Mouse (Mus musculus): Measurements from ENCODE around the gene Amd1. TPM values are rescaled to one million over a fixed set of nuclear protein-coding genes. Genes with fewer than 3 reads are reported as not detected.
A peak's percentile ranks its signal among the peaks of the same experiment; 100 is the strongest.

Gene Amd1
- polyA plus RNA-seq (2012; ENCODE audit: insufficient read depth, insufficient read length, missing spikeins), result 40.0 and 44.2 TPM in 2 replicates

GRCm38 (mm10) chr10:40302140-40302985 is at the start of gene Amd1:
Gene Amd1 (minus strand): TSS chr10:40302186.
- TF ChIP-seq CTCF (IDR thresholded peaks at IDR 0.05; ENCODE audit: low read depth, low read length) (no peak), POLR2A (IDR thresholded peaks at IDR 0.05; ENCODE audit: borderline replicate concordance, low read depth, low read length) (no peak)
- H3K4me3 ChIP-seq (ENCODE audit: insufficient read depth, low read length), result peak within 1 kb of the TSS; percentile 72
- peaks cover 11% of the 10 kb centered on the region for H3K4me1 ChIP-seq (ENCODE audit: control insufficient read depth, insufficient read depth, low read length)
- peak within 1 kb of the TSS; percentile 72 for H3K27ac ChIP-seq (ENCODE audit: insufficient read depth, low read depth, low read length)

- Histone ChIP-seq H3K4me3 (ENCODE audit: insufficient read depth, low read length) (no peak overlapping the region), H3K4me1 (ENCODE audit: control insufficient read depth, insufficient read depth, low read length) (peaks cover 23% of the 10 kb centered on the region)
- no peak for TF ChIP-seq CTCF (IDR thresholded peaks at IDR 0.05; ENCODE audit: low read depth, low read length)
- TF ChIP-seq POLR2A (IDR thresholded peaks at IDR 0.05; ENCODE audit: borderline replicate concordance, low read depth, low read length), result no peak
Measured at GRCm38 (mm10) chr10:40351156-40351555, 49.2 kb upstream of the Amd1 start.

GRCm38 (mm10) chr10:40350245-40350932 is 48.4 kb upstream of the Amd1 start:
- Histone ChIP-seq H3K4me1 (ENCODE audit: control insufficient read depth, insufficient read depth, low read length) (peaks cover 21% of the 10 kb centered on the region), H3K27ac (ENCODE audit: insufficient read depth, low read depth, low read length) (0 out of 2 replicates have a peak overlapping the region, but pooled peaks have one; percentile 73), H3K4me3 (ENCODE audit: insufficient read depth, low read length) (peak overlapping the region; percentile 93)
- TF ChIP-seq POLR2A (IDR thresholded peaks at IDR 0.05; ENCODE audit: borderline replicate concordance, low read depth, low read length) (no peak), CTCF (IDR thresholded peaks at IDR 0.05; ENCODE audit: low read depth, low read length) (no peak)

More at GRCm38 (mm10) chr10:40351156-40351555, 49.2 kb upstream of the Amd1 start:
- no peak overlapping the region for H3K27ac ChIP-seq (ENCODE audit: insufficient read depth, low read depth, low read length)

GRCm38 (mm10) chr10:40349631-40350177 is 47.7 kb upstream of the Amd1 start:
- Histone ChIP-seq H3K4me1 (ENCODE audit: control insufficient read depth, insufficient read depth, low read length) (peaks cover 21% of the 10 kb centered on the region), H3K4me3 (ENCODE audit: insufficient read depth, low read length) (peak overlapping the region; percentile 93), H3K27ac (ENCODE audit: insufficient read depth, low read depth, low read length) (peak overlapping the region; percentile 73)
- TF ChIP-seq CTCF (IDR thresholded peaks at IDR 0.05; ENCODE audit: low read depth, low read length) (peak; percentile 24; the same call in 1 of the 2 replicates), POLR2A (IDR thresholded peaks at IDR 0.05; ENCODE audit: borderline replicate concordance, low read depth, low read length) (no peak)

GRCm38 (mm10) chr10:40348566-40349536 is 46.9 kb upstream of the Amd1 start:
- peaks cover 17% of the 10 kb centered on the region for H3K4me1 ChIP-seq (ENCODE audit: control insufficient read depth, insufficient read depth, low read length)
- peak overlapping the region; percentile 94 for H3K27ac ChIP-seq (ENCODE audit: insufficient read depth, low read depth, low read length)
- no peak for TF ChIP-seq CTCF (IDR thresholded peaks at IDR 0.05; ENCODE audit: low read depth, low read length)
- 0 out of 2 replicates have a peak, but pooled peaks have one; percentile 38 for TF ChIP-seq POLR2A (IDR thresholded peaks at IDR 0.05; ENCODE audit: borderline replicate concordance, low read depth, low read length)
- H3K4me3 ChIP-seq (ENCODE audit: insufficient read depth, low read length), result peak overlapping the region; percentile 93

GRCm38 (mm10) chr10:40347461-40347954 is 45.5 kb upstream of the Amd1 start:
- H3K27ac ChIP-seq (ENCODE audit: insufficient read depth, low read depth, low read length), result peak overlapping the region; percentile 74

GRCm38 (mm10) chr10:40346776-40347403 is 44.9 kb upstream of the Amd1 start:
- H3K4me1 ChIP-seq (ENCODE audit: control insufficient read depth, insufficient read depth, low read length), result peaks cover 15% of the 10 kb centered on the region
- TF ChIP-seq POLR2A (IDR thresholded peaks at IDR 0.05; ENCODE audit: borderline replicate concordance, low read depth, low read length), result no peak
- no peak for TF ChIP-seq CTCF (IDR thresholded peaks at IDR 0.05; ENCODE audit: low read depth, low read length)
- no peak overlapping the region; the same call in 1 of the 2 replicates for H3K27ac ChIP-seq (ENCODE audit: insufficient read depth, low read depth, low read length)
- H3K4me3 ChIP-seq (ENCODE audit: insufficient read depth, low read length), result no peak overlapping the region

More at GRCm38 (mm10) chr10:40347461-40347954, 45.5 kb upstream of the Amd1 start:
- Histone ChIP-seq H3K4me1 (ENCODE audit: control insufficient read depth, insufficient read depth, low read length) (peaks cover 15% of the 10 kb centered on the region), H3K4me3 (ENCODE audit: insufficient read depth, low read length) (0 out of 2 replicates have a peak overlapping the region, but pooled peaks have one; percentile 18)
- TF ChIP-seq POLR2A (IDR thresholded peaks at IDR 0.05; ENCODE audit: borderline replicate concordance, low read depth, low read length), result no peak
- TF ChIP-seq CTCF (IDR thresholded peaks at IDR 0.05; ENCODE audit: low read depth, low read length), result no peak; the same call in 1 of the 2 replicates

GRCm38 (mm10) chr10:40342036-40342435 is 40.0 kb upstream of the Amd1 start:
- Histone ChIP-seq H3K27ac (ENCODE audit: insufficient read depth, low read depth, low read length) (no peak overlapping the region), H3K4me1 (ENCODE audit: control insufficient read depth, insufficient read depth, low read length) (peaks cover 3% of the 10 kb centered on the region), H3K4me3 (ENCODE audit: insufficient read depth, low read length) (no peak overlapping the region)
- TF ChIP-seq POLR2A (IDR thresholded peaks at IDR 0.05; ENCODE audit: borderline replicate concordance, low read depth, low read length), result no peak
- no peak for TF ChIP-seq CTCF (IDR thresholded peaks at IDR 0.05; ENCODE audit: low read depth, low read length)
